Mouse (Mus musculus) E14TG2a.4 (cell line): ENCODE results near the gene Ston2.

Experiments used
- CTCF ChIP-seq: conservative IDR thresholded peaks from 2 replicates; pipeline ENCODE4 v1.5.1; 2014; ENCODE audit warnings: low read length
- POU5F1 ChIP-seq: IDR thresholded peaks from 2 replicates; pipeline ENCODE4 v1.6.1; 2014; ENCODE audit warnings: low read length, borderline replicate concordance

DNA sequence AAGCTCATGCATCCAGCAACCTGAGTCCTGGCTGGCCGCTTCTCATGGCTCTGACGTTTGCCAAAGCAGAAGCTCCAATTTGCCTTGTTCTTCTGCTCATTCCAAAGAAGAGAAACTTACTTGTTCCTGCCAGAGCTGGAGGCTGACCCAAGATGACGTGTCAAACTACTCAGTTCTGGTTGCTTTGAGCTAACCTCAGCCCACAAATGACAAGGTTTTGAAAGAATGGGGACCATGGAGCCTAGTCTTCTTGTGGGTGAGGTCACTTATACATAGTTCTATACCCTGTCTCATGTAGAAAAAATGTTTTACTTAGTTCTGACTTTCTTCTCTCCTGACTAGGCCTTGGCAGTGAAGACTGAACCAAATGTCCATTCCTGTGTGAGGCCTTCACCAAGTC lies 7.7 kb downstream of the Ston2 start:
- TF ChIP-seq CTCF (no peak), POU5F1 (no peak)
